Mouse (Mus musculus): ENCODE measurements around the gene Hectd4. TPM values are rescaled to one million over a fixed set of nuclear protein-coding genes. Genes with fewer than 3 reads are reported as not detected.
A peak's percentile ranks its signal among the peaks of the same experiment; 100 is the strongest.
"Not testable (repeated sequence)": the region's sequence is repeated elsewhere in the genome, so short reads cannot be mapped to it uniquely, and the experiment has no call there.

Gene Hectd4
- total RNA-seq, 2 experiments from 2014 or later = 21.1 to 24.4 TPM

DNA sequence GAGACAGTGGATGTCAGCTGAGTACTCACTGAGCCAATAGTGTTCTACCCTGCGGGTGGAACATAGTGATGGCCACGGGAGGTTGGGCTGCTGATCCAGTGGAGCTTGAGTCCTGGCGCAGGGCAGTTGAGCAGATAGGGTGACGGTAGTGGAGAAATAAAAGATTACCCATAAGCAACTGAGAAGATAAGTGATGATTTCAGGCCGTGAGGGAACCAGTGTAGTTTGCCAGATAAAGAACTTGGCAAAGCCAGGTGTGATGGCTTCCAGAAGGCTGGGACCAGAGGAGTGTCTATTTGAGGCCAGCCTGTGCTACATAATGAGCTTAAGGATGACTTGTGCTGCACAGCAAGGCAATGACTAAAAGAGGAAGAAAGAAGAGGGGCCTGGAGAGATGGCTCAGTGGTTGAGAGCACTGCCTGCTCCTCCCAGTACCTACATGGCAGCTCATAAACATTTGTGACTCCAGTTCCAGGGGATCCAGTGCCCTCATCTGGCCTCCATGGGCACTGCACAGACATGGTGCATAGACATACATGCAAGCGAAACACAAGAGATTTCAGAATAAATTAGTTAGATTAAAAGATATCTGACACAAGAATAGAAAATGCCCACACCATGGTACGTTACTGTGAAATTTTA is 46.8 kb downstream of the Hectd4 start:
- intact Hi-C loops (cut with DNase I) = loop anchor here (1.0 to 10.0 kb wide), 2 partner anchors 52 to 312 kb away; no protein-coding TSS in a partner anchor
- peak; percentile 34 to 41 for DNase-seq

DNA sequence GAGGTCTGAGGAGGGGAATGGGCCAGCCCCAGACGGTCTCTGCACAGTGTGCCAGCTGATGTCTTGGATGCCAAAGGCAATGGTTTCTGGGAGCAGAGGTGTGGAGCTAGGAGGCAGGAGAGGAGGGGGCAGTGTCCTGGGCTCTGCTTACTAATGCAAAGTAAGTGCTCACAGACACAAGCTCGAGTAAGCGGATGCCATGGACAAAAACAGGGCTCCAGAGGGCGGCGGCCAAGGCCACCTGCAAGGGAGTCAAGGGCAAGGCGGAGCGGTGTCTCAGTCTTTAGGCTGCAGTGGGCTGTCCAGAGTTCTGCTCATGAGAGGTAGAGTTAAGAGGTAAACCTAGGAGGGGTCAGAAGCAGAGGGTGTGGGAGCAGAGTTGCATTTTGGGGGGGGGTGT is 51.0 kb downstream of the Hectd4 start:
- DNase-seq = no peak
- intact Hi-C loops (cut with DNase I) = no loop called here

DNA sequence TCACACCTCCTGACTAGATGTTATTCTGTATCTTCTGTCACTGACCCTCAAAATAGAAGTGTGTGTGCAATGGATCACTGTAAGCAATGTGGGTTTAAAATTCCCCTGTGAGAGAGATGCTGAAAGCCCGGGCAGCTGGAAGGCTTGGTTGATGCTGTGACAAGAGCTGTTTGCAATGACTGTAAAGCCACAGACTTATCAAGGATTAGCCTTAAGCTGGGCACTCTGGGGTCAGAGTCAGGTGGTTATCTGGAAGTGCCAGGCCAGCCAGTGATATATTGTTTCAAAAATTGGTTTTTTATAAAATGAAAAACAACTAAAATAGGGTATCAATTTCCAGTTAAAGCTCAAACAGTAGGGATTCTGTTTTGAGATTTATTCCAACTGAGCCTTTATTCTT is 56.8 kb downstream of the Hectd4 start:
- DNase-seq = no peak
- intact Hi-C loops (cut with DNase I) = no loop called here

DNA sequence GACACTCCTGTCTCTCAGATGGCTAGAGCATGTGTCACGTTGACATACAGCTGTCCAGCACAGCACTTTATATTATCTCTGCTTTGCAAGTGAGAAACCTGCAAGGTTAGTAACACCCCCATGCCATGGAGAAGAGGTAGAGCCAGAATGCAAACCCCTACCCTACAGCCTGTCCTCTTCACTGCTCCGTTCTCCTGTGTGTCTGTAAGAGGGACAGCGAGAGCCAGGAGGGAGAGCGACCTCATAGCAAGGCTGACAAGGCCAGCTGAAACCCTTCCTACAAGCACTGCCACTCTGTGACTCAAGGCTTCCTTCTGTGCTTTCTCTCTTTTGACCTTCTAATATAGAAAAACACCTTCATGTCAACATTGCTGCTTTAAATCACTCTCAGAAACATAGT is 60.4 kb downstream of the Hectd4 start:
- DNase-seq = no peak
- intact Hi-C loops (cut with DNase I) = no loop called here

DNA sequence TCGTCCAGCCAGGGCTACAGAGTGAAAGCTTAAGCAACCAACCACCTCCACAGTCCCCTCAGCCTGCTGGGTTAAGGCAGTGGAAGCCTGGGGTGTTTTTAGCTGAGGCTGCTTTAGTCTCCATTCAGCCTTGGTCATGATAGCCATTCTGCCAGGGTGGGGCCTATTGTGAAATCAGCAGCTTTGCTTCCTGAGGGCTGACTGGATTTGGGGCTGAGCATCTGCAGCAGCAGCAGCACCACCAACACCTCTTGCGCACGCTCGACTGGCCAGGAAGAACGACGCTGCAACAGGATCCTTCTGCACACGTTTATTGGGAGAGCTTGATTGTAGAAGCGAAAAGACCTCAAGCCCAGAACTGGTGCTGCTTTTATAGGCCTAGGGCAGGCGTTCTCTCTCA is 63.0 kb downstream of the Hectd4 start:
- intact Hi-C loops (cut with DNase I) = no loop called here
- no peak for DNase-seq

DNA sequence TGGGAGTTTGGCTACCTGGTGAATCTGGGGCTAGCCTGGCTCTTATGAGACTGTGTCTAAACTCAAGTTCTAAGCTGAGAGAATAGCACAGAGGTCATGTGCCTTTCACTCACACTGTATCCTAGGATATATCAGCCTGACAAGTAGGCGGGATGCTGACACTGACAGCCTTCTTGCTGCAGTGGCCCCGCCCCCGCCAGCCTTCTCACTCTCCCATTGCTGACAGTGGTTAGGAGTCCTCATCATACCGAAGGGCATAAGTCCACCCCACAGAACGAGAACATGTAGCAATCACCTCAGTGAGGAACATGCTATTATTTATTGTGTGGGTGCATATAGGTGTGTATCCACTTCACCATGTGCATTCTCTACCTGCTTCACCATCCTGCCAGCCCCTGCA is 64.8 kb downstream of the Hectd4 start:
- no peak for DNase-seq
- intact Hi-C loops (cut with DNase I) = no loop called here

DNA sequence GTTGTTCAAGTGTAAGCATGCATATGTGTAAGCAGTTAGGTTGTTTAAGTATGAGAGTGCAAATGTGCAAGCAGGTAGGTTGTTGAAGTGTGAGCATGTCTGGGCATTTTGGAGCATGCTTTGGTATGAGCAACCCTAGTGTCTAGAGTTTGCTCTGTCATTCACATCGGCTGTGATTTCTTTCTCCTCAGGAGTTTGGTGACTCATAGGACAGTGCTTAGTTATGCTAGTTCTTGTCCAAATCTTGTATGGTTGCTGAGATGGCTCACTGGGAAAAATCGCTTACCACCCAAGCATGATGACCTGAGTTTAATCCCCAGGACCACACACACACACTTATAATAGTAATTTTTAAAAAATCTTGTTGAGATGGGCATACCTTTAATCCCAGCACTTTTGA is 67.2 kb downstream of the Hectd4 start:
- intact Hi-C loops (cut with DNase I) = no loop called here

DNA sequence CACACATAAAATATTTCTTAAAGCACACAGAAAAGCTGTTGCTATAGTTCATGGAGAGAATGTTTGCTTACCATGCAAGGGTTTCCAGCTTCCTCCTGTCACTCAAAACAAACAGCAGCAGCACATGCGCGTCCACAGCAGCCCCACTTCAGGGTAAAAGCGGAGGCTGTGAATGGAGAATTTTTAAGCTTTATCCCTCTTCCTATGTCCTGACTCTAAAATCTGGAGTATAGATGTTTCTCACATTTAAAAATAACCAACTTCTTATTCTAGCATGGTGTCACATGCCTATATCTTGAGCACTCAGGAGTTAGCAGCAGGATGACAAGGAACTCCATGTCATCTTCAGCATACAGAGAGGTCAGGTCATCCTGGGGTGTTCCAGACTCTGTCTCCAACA is 70.3 kb downstream of the Hectd4 start:
- intact Hi-C loops (cut with DNase I) = no loop called here
- no peak for DNase-seq

More for the DNA sequence above, 67.2 kb downstream of the Hectd4 start:
- no peak for DNase-seq

DNA sequence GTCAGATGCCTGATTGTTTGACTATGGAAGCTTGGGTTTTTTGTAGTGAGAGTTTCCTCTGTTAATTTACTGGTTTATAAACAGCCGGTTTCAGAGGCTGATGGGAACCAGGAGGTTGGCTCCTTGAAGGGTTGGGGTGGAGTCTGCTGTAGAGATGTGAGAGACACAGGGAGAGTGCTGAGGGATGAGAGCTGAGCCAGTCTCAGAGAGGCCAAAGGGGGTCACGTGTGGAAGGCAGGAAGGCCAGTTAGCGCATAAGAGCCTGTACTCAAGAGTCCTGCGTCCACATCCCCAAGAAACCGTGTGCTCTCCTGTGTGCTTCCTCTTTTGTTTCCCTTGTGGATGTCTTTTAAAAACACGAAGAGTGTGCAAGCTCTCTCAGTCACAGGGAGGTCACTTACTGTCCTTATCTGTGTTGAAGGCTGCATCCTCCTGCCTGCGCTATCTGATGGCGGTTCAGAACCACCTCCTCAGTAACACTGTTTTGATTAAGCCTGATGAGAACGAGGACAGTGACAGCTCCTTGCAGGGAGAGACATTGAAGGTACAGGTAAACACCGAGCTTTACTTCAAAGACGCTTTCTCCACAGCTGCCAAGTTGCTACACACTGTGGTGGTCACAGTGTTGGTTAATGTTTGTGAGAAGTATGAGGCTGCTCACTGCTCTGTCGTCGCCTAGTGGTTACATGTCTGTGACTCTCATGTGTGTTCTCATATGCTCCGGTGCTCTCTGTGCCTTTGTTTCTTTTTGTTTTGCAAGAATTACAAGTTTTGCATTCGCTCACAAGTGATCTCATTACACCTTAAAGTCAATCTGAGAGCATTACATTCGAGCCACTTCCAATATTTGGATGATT is 72.5 kb downstream of the Hectd4 start:
- intact Hi-C loops (cut with DNase I) = no loop called here
- no peak for DNase-seq

DNA sequence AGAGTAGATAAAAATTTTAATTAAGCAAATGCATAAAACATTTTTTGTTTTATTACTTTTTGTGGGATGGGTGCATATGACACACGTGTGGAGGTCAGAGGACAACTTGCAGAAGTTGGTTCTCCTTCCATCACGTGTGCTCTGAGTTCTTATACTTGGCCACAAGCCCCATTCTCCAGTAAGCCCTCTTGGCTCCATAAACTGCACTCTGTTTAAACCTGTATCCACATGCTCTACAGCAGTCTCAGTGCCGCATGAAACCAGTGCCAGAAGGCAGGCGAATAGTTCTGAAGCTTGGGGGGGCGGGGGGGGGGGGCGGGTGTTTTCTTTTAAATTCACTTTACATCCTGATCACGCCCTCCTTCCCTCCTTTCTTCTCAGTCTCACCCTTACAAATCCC is 85.0 kb downstream of the Hectd4 start:
- DNase-seq = no peak
- intact Hi-C loops (cut with DNase I) = no loop called here

DNA sequence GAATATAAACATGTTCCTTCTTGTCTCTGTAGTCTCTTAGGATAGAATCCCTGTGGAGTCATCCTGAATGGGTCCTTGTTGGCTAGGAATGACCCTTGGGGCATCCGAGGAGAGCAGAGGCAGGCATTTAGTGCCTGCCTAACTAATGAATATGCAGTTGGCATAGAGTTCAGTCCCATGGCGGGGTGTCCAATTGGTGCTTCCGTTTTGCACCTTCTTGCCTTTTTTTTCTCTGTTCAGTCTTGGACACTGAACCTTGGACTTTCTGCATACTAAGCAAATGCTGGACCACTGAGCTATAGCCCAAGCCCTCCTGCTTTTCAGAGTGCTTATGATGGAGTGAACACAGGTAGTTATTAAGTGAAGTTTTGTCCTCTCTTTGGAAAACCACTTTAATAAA is 87.6 kb downstream of the Hectd4 start:
- no peak for DNase-seq
- intact Hi-C loops (cut with DNase I) = no loop called here

DNA sequence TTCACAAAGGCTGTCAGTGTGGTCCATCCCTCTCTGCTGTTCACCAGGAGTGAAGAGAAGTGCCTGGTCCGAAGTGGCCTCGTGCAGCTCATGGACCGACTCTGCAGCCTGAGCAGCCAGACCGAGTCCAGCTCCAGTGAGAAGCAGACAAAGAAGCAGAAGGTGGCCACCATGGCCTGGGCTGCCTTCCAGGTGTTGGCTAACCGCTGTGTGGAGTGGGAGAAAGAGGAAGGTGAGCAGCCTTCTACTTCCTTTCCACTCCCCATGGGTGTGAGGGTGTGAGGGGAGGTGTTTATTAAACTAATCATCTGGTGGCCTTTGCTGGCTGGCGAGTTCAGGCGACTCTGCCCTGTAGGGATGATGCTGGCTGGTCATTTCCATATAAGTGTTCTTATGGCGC is 91.6 kb downstream of the Hectd4 start:
- intact Hi-C loops (cut with DNase I) = no loop called here
- no peak for DNase-seq

DNA sequence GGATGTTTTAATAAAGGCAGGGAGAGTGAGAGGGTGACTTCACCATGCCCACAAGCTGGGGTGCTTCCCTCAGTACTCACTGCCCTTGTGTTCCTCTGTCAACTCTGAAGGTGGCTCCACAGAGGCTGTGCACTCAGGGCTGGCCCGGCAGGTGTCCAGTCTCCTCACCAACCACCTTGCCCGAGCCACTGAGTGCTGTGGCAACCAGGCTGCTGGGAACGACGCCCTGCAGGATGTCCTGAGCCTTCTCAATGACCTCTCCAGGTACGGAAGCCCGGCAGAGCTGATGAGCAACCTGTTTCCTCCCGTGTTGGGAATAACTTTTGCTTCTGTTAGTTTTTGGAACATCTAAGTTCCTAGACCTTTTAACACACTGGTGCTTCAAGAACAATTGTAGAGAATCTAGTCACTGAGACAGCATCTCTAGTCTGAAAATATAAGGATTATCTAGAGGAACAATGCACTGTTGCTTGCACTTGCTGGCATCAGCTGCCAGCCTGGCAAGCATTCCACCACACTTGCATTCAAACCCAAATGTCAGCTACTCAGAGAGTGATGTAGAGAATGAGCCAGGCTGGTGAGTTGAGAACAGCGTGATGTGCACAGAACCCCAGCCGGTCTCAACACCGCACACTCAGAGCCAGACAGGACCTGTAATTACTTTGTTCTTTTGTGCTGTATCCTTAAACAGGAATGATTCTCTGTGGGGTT is 93.9 kb downstream of the Hectd4 start:
- intact Hi-C loops (cut with DNase I) = no loop called here

DNA sequence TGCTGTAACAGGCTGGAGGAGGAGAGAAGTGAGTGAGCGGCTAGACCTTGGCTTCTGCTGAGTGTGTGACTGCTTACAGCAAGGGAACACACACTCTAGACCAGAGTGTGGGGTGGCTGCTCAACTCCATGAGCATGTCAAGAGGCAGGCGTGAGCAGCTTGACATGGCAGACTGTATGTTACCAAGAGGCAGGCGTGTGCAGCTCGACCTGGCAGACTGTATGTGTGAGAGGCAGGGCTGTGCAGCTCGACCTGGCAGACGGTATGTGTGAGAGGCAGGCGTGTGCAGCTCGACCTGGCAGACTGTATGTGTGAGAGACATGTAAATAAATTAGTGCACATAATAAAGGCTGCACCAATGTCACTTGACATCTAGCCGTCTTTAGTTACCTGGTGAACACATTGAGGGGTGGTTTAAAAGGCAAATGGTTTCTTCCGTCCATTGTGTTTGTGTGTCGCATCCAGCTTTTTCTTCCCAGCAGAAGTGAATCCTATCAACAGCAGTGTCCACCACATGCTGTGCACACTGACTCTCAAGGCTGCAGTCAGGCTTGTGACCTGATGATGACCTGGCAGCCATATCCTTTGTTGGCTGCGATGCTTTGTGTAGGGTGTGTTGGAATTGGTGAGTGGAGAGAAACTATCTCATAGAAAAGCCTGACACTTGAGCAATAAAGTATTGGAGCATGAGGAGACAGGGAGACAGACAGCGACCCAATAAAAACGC is 106.2 kb downstream of the Hectd4 start:
- intact Hi-C loops (cut with DNase I) = no loop called here
- DNase-seq = no peak

More for the DNA sequence above, 93.9 kb downstream of the Hectd4 start:
- no peak for DNase-seq

DNA sequence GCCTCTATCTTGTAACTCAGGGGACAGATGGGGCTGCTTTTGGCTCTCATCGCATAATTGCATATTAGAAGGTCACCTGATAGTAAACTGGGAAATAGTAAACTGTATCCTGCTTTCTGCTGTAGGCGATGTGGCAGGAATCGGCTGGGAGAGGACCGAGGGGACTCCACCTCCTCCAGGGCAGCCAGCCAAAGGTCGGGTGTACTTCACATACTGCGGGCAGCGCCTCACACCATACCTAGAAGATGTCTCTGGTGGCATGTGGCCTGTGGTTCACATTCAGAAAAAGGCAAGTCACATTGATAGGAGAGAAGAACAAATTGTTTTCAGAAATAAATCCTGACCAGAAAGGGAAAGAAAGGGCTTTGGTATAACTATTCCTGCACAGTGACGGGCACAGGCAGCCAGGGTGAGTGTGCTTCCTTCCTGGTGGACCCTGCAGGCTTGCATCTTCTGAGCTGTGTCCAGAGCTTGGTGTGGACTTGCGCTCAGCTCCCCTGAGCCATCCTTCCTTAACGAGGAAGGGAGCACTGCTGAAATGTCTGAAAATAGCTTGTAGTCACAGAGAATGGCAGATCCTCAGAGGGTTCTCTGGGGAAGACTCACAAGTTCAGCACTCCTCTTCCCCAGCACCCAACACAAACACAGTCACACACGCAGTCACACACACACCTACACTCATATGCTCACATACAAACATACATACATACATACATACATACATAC is 109.5 kb downstream of the Hectd4 start:
- DNase-seq = peak; percentile 19 to 30
- intact Hi-C loops (cut with DNase I) = no loop called here

DNA sequence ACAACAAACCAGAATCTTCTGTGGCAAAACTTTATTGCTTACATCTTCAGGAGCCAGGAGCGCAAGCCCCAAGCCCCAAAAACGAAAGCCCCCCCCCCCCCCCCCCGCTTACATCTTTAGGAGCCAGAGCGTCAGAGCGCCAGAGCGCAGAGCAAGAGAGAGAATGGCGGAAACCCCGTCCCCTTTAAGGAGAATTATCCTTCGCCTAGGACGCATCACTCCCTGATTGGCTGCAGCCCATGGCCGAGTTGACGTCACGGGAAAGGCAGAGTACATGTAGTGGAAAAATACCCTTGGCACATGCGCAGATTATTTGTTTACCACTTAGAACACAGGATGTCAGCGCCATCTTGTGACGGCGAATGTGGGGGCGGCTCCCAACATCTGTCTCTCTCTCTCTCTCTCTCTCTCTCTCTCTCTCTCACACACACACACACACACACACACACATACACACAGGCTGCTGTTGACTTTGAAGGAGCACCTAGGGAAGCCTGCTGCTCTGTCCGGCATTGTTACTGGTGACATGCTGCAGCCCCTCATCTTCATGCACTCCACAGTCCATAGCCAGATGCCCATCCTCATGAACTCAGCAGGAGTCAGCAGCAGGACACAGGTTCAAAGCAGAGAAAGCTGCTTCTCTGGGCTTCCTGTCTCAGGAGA is 110.3 kb downstream of the Hectd4 start:
- DNase-seq = peak in 1 of 2 experiments; percentile 9
- intact Hi-C loops (cut with DNase I) = not testable (repeated sequence)

DNA sequence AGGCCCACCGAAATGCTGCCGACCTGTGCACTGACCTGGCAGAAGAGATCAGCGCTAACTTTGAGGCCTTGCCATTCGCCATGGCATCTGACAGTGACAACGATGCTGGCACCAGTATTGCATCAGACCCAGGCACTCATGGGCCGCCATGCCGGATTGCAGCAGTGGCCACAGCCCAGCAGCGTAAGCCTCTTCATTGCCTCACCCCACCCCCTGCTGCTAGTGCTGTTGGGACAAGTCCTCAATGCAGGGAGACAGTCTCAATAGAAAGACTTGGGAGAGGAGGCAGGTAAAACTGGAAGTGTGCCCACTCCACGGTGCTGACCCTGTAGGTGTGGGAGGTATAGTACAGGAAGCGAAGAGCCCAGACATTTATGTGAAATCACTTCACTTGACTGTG is 111.7 kb downstream of the Hectd4 start:
- intact Hi-C loops (cut with DNase I) = no loop called here
- no peak for DNase-seq

DNA sequence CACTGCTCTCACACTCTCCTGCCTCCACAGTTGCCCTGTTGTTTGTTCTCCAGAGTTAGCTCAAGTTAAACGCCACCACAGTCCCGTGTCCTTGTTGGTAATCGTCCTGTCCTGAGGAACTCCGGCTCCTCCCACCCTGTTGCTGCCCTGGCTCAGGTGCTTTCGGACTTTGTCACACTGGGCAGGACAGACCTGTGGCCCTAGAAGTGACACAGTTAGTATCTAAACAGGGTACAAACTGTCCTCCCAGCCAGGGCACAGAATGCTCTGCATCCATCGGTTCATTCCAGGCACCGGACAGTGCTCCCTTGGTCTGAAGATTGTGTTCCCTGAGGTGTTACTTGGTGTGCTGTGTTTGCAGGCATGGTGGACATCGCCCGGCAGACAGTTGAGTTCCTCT is 114.0 kb downstream of the Hectd4 start:
- intact Hi-C loops (cut with DNase I) = no loop called here
- DNase-seq = no peak

DNA sequence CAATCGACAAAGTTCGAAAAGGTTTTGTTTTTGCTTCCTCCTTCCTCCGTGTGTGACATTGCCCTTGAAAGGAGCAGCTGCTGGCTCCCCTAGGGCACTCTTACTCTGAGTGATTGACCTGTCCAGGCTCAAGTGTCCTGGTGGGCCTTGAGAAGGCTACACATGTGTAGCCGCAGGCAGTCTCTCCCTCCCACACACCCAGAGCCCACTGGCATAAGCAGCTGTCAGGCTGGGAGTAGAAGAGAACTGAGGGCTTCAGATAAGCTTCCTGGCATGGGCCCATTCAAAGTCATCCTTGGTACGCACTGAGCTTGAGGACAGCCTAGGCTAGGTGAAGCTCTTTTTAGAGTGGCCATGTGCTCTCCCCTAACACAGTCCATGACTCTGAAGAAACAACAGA is 114.4 kb downstream of the Hectd4 start:
- no peak for DNase-seq
- intact Hi-C loops (cut with DNase I) = no loop called here

DNA sequence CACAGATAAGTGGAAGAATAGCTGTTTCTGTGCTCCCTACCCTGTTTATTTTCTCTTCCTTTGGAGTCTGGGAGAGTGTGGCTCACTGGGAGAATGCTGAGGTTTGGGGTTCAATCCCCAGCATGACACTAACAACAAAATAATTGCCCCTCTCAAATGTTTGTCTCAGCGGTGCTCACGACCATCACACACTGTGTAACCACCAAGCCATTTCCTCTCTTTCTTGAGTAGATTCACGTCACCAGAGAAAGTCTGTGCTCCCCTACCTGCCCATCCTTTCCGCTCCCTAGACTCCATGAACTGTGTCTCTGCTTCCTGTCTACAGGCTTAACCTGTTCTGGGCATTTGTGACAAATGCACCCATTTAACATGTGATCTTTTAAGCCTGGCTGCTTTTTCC is 115.4 kb downstream of the Hectd4 start:
- no peak for DNase-seq

More for the DNA sequence above, 115.4 kb downstream of the Hectd4 start:
- intact Hi-C loops (cut with DNase I) = no loop called here

Measured in heart, postnatal 36 days (tissue).